Mouse (Mus musculus): ENCODE results near the gene Gm14862.
"Not testable (repeated sequence)": the region's sequence is repeated elsewhere in the genome, so short reads cannot be mapped to it uniquely, and the experiment has no call there.

Gene Gm14862

GRCm38 (mm10) chrX:9256766-9257165 lies at the start of gene Gm14862:
Gene Gm14862, minus strand, starts transcription at chrX:9256899.
- DNase-seq (ENCODE audit: low spot score) = no peak

GRCm38 (mm10) chrX:9303455-9303854 lies 46.8 kb upstream of the Gm14862 start:
- DNase-seq (ENCODE audit: low spot score) = no peak

GRCm38 (mm10) chrX:9302791-9303190 lies 46.1 kb upstream of the Gm14862 start:
- DNase-seq (ENCODE audit: low spot score) = no peak

GRCm38 (mm10) chrX:9298413-9298864 lies 41.7 kb upstream of the Gm14862 start:
- DNase-seq (ENCODE audit: low spot score) = no peak

GRCm38 (mm10) chrX:9293140-9293829 lies 36.6 kb upstream of the Gm14862 start:
- not testable (repeated sequence) for DNase-seq (ENCODE audit: low spot score)

GRCm38 (mm10) chrX:9283464-9283863 lies 26.8 kb upstream of the Gm14862 start, which contains the start of gene H2al1m:
Gene H2al1m, plus strand, starts transcription at chrX:9283764.
- DNase-seq (ENCODE audit: low spot score) = not testable (repeated sequence)

- no peak for DNase-seq (ENCODE audit: low spot score)
These were observed 17.6 kb upstream of the Gm14862 start for GRCm38 (mm10) chrX:9274321-9274720.

- DNase-seq (ENCODE audit: low spot score) = no peak
These were observed 16.8 kb upstream of the Gm14862 start for GRCm38 (mm10) chrX:9273377-9274002.

GRCm38 (mm10) chrX:9272460-9273361 lies 16.0 kb upstream of the Gm14862 start, which contains the start of gene Xk:
Gene Xk, plus strand, starts transcription at chrX:9272756.
- DNase-seq (ENCODE audit: low spot score) = peak; percentile 22

- no peak for DNase-seq (ENCODE audit: low spot score)
These were observed 15.3 kb upstream of the Gm14862 start for GRCm38 (mm10) chrX:9271947-9272459.

- DNase-seq (ENCODE audit: low spot score) = no peak
These were observed 14.4 kb upstream of the Gm14862 start for GRCm38 (mm10) chrX:9271112-9271511.

GRCm38 (mm10) chrX:9259267-9259666 lies 2.6 kb upstream of the Gm14862 start:
- no peak for DNase-seq (ENCODE audit: low spot score)

- no peak for DNase-seq (ENCODE audit: low spot score)
These were observed 1.1 kb upstream of the Gm14862 start for GRCm38 (mm10) chrX:9257831-9258230.

- no peak for DNase-seq (ENCODE audit: low spot score)
These were observed 1.8 kb downstream of the Gm14862 start for GRCm38 (mm10) chrX:9254901-9255300.

- DNase-seq (ENCODE audit: low spot score) = no peak
These were observed 2.7 kb downstream of the Gm14862 start for GRCm38 (mm10) chrX:9253990-9254389.

GRCm38 (mm10) chrX:9248911-9249310 lies 7.8 kb downstream of the Gm14862 start:
- no peak for DNase-seq (ENCODE audit: low spot score)

- DNase-seq (ENCODE audit: low spot score) = no peak
These were observed 11.9 kb downstream of the Gm14862 start for GRCm38 (mm10) chrX:9244603-9245336.

- no peak for DNase-seq (ENCODE audit: low spot score)
These were observed 13.3 kb downstream of the Gm14862 start for GRCm38 (mm10) chrX:9243381-9243864.

GRCm38 (mm10) chrX:9240737-9241591 lies 15.7 kb downstream of the Gm14862 start:
- no peak for DNase-seq (ENCODE audit: low spot score)

- no peak for DNase-seq (ENCODE audit: low spot score)
These were observed 29.6 kb downstream of the Gm14862 start for GRCm38 (mm10) chrX:9227105-9227504.
